Mouse (Mus musculus) gastrocnemius, postnatal 36 days (tissue): ENCODE data around the gene Stxbp4. TPM values are rescaled to one million over a fixed set of nuclear protein-coding genes. Genes with fewer than 3 reads are reported as not detected.

Source experiments
- DNase-seq, 2 experiments: peaks; one replicate each; pipeline ENCODE4 v3.0.0; 2022
- intact Hi-C: fragments of 180-260 bp; cut with DNase I; formaldehyde crosslinking; loops from one replicate; pipeline ENCODE4 v1.15.1; 2025
- total RNA-seq, 2 experiments: library from RNA; stranded (reverse); gene quantifications; 2 replicates each; pipeline ENCODE4 v1.2.3; 2021

The Stxbp4 gene
- total RNA-seq, 2 experiments from 2014 or later = 13.8 to 15.4 TPM

DNA sequence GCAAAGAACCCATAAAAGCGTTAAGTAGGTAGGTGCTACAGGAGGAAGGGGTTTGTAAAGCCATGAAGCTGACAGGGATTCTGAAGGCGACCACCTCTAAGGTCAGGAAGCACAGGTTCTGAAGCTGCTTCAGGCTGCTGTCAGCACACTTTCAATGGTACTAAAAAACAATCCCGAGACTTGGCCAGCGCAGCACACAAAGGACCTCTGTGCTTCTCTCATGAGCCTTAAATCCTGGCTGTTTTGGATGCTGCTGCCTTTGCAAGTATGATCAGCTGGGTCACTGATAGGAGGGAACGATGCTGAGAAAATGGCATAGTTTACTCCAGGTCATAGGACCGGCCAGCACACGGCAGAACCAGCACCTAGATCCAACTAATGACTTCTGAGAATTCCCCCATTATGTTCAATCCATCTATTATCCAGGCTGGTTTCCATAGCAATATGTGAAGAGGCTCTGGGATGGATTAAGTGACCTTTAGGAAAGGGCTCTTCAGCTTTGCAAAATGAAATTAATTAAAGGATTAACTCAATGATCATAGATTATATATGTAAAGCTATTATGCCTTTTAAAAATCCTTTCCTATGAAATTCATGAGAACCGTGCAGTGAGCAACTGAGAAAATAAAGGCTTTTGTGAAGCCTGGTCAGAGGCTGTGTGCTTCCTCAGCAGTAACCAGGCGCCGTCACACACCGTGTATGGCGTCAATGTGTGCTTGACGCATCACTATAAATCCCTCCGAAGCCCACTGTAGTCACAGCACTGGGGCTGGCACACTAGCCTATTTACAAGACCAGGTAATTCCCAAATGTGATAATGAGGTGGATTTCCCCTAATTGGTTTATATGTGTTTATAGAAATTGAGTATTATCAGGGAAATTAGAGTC is 152.9 kb downstream of the Stxbp4 start:
- intact Hi-C loops = no loop called here
- no peak for DNase-seq

DNA sequence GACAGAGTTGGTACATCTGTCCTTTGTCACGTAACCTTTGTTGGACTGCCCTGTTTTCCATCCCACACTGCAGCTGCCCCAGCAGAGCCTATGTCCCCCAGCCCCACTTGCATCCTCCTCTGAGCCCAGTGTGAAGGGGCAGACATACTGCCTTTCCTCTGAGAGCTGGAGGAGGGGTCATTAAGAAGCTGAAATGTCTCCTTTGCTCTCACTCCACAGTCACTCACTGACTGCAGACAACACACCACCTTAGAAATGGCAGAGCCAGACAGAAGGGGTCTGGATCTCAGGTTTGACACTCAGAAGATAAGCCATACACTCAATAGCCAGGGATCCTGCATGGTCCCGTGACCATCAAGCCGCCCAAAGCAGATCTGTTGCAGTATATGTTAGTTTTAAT is 154.1 kb downstream of the Stxbp4 start:
- intact Hi-C loops = no loop called here
- DNase-seq = no peak

- DNase-seq = no peak
- intact Hi-C loops = no loop called here
Measured at GRCm38 (mm10) chr11:90481828-90482227, 156.1 kb downstream of the Stxbp4 start.

DNA sequence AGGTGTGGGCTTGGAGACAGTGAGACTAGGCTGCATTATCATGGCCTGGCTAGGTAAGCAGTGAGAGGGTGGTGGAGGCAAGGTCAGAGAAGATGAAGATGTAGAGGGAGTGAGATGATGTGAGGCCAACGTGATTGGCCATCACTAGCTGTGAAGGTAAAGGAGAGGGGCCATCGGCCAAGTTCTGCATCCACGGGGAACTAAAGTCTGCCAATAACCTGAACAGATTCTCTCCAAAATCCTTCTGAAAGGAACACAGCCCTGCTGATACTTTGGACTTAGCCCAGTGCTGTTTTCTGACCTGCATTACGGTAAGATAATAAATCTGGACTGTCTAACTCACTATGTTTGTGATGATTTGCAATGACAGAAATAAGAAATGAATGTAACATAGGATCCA is 167.6 kb downstream of the Stxbp4 start:
- intact Hi-C loops = no loop called here
- DNase-seq = no peak

DNA sequence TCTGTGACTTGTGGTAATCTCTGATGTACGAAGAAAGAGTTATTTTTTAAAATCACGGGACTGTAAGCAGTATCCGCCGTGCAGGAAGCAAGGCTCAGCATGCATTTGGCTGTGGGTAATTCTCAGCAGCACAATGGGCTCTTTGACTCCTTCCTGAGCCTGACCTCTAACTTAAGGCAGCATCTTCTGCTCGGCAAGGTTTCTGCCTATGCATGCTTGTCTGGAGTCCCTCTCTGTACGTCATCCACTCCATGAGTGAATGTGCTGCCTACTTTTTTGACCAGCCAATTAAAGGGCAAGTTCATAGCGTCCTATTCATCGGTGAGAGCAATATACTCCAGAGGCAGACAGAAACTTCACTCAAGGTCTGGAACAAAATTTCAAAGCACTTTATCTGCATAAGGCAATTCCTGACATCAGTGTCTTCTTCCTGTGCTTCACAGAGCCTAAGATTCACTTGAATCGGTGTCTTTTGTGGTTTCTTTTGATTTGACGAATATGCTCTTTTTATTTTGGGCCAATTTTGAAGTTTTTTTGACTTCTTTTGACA is 173.8 kb downstream of the Stxbp4 start:
- intact Hi-C loops = no loop called here
- DNase-seq = no peak

DNA sequence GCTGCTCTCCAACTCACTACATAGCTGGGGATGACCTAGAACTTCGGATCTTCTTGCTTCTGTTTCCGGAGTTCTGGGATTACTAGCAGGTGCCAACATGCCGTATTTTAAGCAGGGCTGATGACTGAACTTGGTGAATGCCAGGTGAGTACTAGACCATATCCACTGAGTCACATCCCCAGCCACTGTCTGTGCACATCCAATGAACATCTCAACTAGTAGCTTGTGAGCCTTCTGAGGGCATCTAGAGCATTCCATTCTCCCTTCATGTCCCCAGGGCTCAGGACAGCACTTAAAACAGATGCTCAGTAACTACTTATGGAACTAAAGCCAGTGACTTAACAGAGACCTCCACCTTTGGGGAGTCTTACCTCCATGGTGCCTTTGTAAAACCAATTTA is 177.4 kb downstream of the Stxbp4 start:
- DNase-seq = no peak
- intact Hi-C loops = no loop called here

DNA sequence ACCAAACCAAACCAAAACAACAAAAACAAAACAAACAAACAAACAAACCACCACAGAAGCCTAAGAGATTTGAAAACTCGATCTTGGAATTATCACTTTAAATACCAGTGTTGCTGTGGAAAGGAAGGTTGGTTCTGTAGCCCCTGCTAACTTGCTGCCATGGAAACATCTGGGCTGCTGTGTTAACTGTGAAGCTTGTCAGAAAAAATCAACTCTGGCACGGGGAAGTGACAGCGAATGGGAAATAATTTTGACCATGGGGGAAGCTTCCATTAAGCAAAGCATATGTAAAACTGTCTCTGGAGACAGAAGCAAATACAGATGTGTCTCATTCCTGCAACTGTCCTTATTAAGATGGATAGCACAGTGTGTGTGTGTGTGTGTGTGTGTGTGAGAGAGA is 185.8 kb downstream of the Stxbp4 start:
- no peak for DNase-seq
- intact Hi-C loops = no loop called here

- DNase-seq = no peak
- intact Hi-C loops = no loop called here
Measured at GRCm38 (mm10) chr11:90451506-90451905, 186.4 kb downstream of the Stxbp4 start.

DNA sequence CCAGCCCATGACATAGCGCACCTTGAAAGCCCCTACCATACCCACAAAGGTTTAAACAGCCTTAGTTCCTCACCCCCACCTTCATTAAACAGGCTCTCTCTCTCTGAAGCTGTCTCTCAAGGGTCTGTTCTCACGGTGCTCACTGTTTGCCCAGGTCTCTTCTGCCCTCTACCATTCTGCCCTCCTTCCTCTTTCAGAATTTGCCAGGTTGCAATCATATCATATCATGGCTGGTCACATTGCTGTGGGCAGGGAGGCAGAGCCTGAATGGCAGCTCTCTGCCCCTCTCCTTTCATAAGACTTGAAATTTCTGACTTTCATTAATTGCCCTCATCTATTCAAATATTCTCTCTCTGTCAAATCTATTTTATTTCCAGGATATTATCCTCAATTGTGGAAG is 195.4 kb downstream of the Stxbp4 start:
- intact Hi-C loops = no loop called here
- no peak for DNase-seq

GRCm38 (mm10) chr11:90440851-90441250 is 197.0 kb downstream of the Stxbp4 start:
- intact Hi-C loops = no loop called here
- no peak for DNase-seq

GRCm38 (mm10) chr11:90438768-90439167 is 199.1 kb downstream of the Stxbp4 start:
- no peak for DNase-seq
- intact Hi-C loops = no loop called here

Other genes with a start within 250 kb of the Stxbp4 start
- gene Hlf, start 247.2 kb downstream of the Stxbp4 start, total RNA-seq = 1 to 10 TPM; 6.7 to 7.4 TPM
- 10 to 100 TPM; 21.5 to 21.8 TPM for gene Cox11, start 89 bp upstream of the Stxbp4 start, total RNA-seq
- gene Tom1l1, start 50.3 kb upstream of the Stxbp4 start, total RNA-seq = 10 to 100 TPM; 11.7 to 13.9 TPM